Mouse (Mus musculus): ENCODE measurements around the gene Rnf213. TPM values are rescaled to one million over a fixed set of nuclear protein-coding genes. Genes with fewer than 3 reads are reported as not detected.

Rnf213 gene
- polyA plus RNA-seq, 1 experiment from 2014 or later, result 0.72 TPM

GRCm38 (mm10) chr11:119499297-119499696 is 106.4 kb downstream of the Rnf213 start:
- no peak for ATAC-seq (ENCODE audit: low read depth)
- WGBS, result 97% methylated on average over 4 of the region's 4 CpGs
- no peaks in the 10 kb centered on the region for H3K9me3 ChIP-seq (ENCODE audit: control insufficient read depth, low read length)
- no peak overlapping the region for H3K9ac ChIP-seq (replicated peaks; ENCODE audit: low read depth, low read length)
- H3K4me3 ChIP-seq (ENCODE audit: low read depth, low read length), result no peak overlapping the region
- H3K4me1 ChIP-seq (ENCODE audit: control insufficient read depth, insufficient read depth, low read length), result no peaks in the 10 kb centered on the region
- no peaks in the 10 kb centered on the region for H3K27me3 ChIP-seq (ENCODE audit: control insufficient read depth, insufficient read depth, low read length)
- H3K27ac ChIP-seq (ENCODE audit: low read depth, low read length), result no peak overlapping the region
- no peak overlapping the region for H3K4me2 ChIP-seq (ENCODE audit: low read depth, low read length)
- H3K36me3 ChIP-seq (ENCODE audit: control insufficient read depth, insufficient read depth, low read length), result peaks cover 3% of the 10 kb centered on the region; the same call in 1 of the 2 replicates

GRCm38 (mm10) chr11:119500011-119500410 is 107.1 kb downstream of the Rnf213 start:
- Histone ChIP-seq H3K9me3 (ENCODE audit: control insufficient read depth, low read length) (no peaks in the 10 kb centered on the region), H3K4me3 (ENCODE audit: low read depth, low read length) (no peak overlapping the region), H3K27me3 (ENCODE audit: control insufficient read depth, insufficient read depth, low read length) (no peaks in the 10 kb centered on the region), H3K9ac (replicated peaks; ENCODE audit: low read depth, low read length) (no peak overlapping the region), H3K4me1 (ENCODE audit: control insufficient read depth, insufficient read depth, low read length) (no peaks in the 10 kb centered on the region), H3K27ac (ENCODE audit: low read depth, low read length) (no peak overlapping the region), H3K36me3 (ENCODE audit: control insufficient read depth, insufficient read depth, low read length) (peaks cover 8% of the 10 kb centered on the region; the same call in 1 of the 2 replicates), H3K4me2 (ENCODE audit: low read depth, low read length) (no peak overlapping the region)
- ATAC-seq (ENCODE audit: low read depth), result no peak
- WGBS, result 85% methylated on average over 2 of the region's 2 CpGs

GRCm38 (mm10) chr11:119503675-119504074 is 110.8 kb downstream of the Rnf213 start:
- Histone ChIP-seq H3K27ac (ENCODE audit: low read depth, low read length) (no peak overlapping the region), H3K36me3 (ENCODE audit: control insufficient read depth, insufficient read depth, low read length) (peaks cover 9% of the 10 kb centered on the region), H3K4me2 (ENCODE audit: low read depth, low read length) (no peak overlapping the region), H3K9me3 (ENCODE audit: control insufficient read depth, low read length) (no peaks in the 10 kb centered on the region), H3K27me3 (ENCODE audit: control insufficient read depth, insufficient read depth, low read length) (no peaks in the 10 kb centered on the region), H3K9ac (replicated peaks; ENCODE audit: low read depth, low read length) (no peak overlapping the region; the same call in 1 of the 2 replicates), H3K4me3 (ENCODE audit: low read depth, low read length) (no peak overlapping the region), H3K4me1 (ENCODE audit: control insufficient read depth, insufficient read depth, low read length) (no peaks in the 10 kb centered on the region)
- ATAC-seq (ENCODE audit: low read depth), result peak; percentile 75; the same call in 1 of the 2 replicates

- no peak overlapping the region for H3K27ac ChIP-seq (ENCODE audit: low read depth, low read length)
- H3K4me1 ChIP-seq (ENCODE audit: control insufficient read depth, insufficient read depth, low read length), result no peaks in the 10 kb centered on the region
- peaks cover 9% of the 10 kb centered on the region for H3K36me3 ChIP-seq (ENCODE audit: control insufficient read depth, insufficient read depth, low read length)
- H3K9me3 ChIP-seq (ENCODE audit: control insufficient read depth, low read length), result no peaks in the 10 kb centered on the region
- H3K27me3 ChIP-seq (ENCODE audit: control insufficient read depth, insufficient read depth, low read length), result no peaks in the 10 kb centered on the region
- no peak overlapping the region for H3K4me3 ChIP-seq (ENCODE audit: low read depth, low read length)
- WGBS, result 93% methylated on average over 4 of the region's 4 CpGs
- no peak overlapping the region for H3K4me2 ChIP-seq (ENCODE audit: low read depth, low read length)
- no peak overlapping the region for H3K9ac ChIP-seq (replicated peaks; ENCODE audit: low read depth, low read length)
- ATAC-seq (ENCODE audit: low read depth), result no peak
Observed at GRCm38 (mm10) chr11:119506386-119506785, 113.5 kb downstream of the Rnf213 start.

- Histone ChIP-seq H3K4me1 (ENCODE audit: control insufficient read depth, insufficient read depth, low read length) (no peaks in the 10 kb centered on the region), H3K27ac (ENCODE audit: low read depth, low read length) (no peak overlapping the region), H3K4me3 (ENCODE audit: low read depth, low read length) (no peak overlapping the region), H3K4me2 (ENCODE audit: low read depth, low read length) (no peak overlapping the region), H3K27me3 (ENCODE audit: control insufficient read depth, insufficient read depth, low read length) (no peaks in the 10 kb centered on the region), H3K9ac (replicated peaks; ENCODE audit: low read depth, low read length) (no peak overlapping the region), H3K9me3 (ENCODE audit: control insufficient read depth, low read length) (no peaks in the 10 kb centered on the region), H3K36me3 (ENCODE audit: control insufficient read depth, insufficient read depth, low read length) (peaks cover 9% of the 10 kb centered on the region)
- ATAC-seq (ENCODE audit: low read depth), result no peak
- WGBS, result 83% methylated on average over 8 of the region's 8 CpGs
Observed at GRCm38 (mm10) chr11:119507772-119508171, 114.9 kb downstream of the Rnf213 start.

- no peaks in the 10 kb centered on the region for H3K27me3 ChIP-seq (ENCODE audit: control insufficient read depth, insufficient read depth, low read length)
- peak overlapping the region; percentile 28; the same call in 1 of the 2 replicates for H3K27ac ChIP-seq (ENCODE audit: low read depth, low read length)
- 17% methylated on average over 5 of the region's 5 CpGs for WGBS
- no peak overlapping the region for H3K4me3 ChIP-seq (ENCODE audit: low read depth, low read length)
- no peak overlapping the region for H3K9ac ChIP-seq (replicated peaks; ENCODE audit: low read depth, low read length)
- H3K4me1 ChIP-seq (ENCODE audit: control insufficient read depth, insufficient read depth, low read length), result peaks cover 4% of the 10 kb centered on the region
- 0 out of 2 replicates have a peak, but pooled peaks have one; percentile 36 for ATAC-seq (ENCODE audit: low read depth)
- H3K4me2 ChIP-seq (ENCODE audit: low read depth, low read length), result no peak overlapping the region
- H3K9me3 ChIP-seq (ENCODE audit: control insufficient read depth, low read length), result no peaks in the 10 kb centered on the region
- peaks cover 9% of the 10 kb centered on the region for H3K36me3 ChIP-seq (ENCODE audit: control insufficient read depth, insufficient read depth, low read length)
Observed at GRCm38 (mm10) chr11:119509165-119509776, 116.4 kb downstream of the Rnf213 start.

- Histone ChIP-seq H3K9me3 (ENCODE audit: control insufficient read depth, low read length) (no peaks in the 10 kb centered on the region), H3K4me1 (ENCODE audit: control insufficient read depth, insufficient read depth, low read length) (peaks cover 19% of the 10 kb centered on the region), H3K4me3 (ENCODE audit: low read depth, low read length) (no peak overlapping the region), H3K27me3 (ENCODE audit: control insufficient read depth, insufficient read depth, low read length) (no peaks in the 10 kb centered on the region), H3K36me3 (ENCODE audit: control insufficient read depth, insufficient read depth, low read length) (no peaks in the 10 kb centered on the region; the same call in 1 of the 2 replicates), H3K27ac (ENCODE audit: low read depth, low read length) (no peak overlapping the region), H3K4me2 (ENCODE audit: low read depth, low read length) (no peak overlapping the region), H3K9ac (replicated peaks; ENCODE audit: low read depth, low read length) (no peak overlapping the region)
- WGBS, result 47% methylated on average over 9 of the region's 9 CpGs
- ATAC-seq (ENCODE audit: low read depth), result no peak
Observed at GRCm38 (mm10) chr11:119513038-119513659, 120.2 kb downstream of the Rnf213 start.

GRCm38 (mm10) chr11:119514108-119514860 is 121.4 kb downstream of the Rnf213 start:
- H3K4me3 ChIP-seq (ENCODE audit: low read depth, low read length), result no peak overlapping the region
- ATAC-seq (ENCODE audit: low read depth), result no peak

More at GRCm38 (mm10) chr11:119514108-119514860, 121.4 kb downstream of the Rnf213 start:
- 36% methylated on average over 16 of the region's 16 CpGs for WGBS
- H3K4me1 ChIP-seq (ENCODE audit: control insufficient read depth, insufficient read depth, low read length), result peaks cover 19% of the 10 kb centered on the region
- no peak overlapping the region for H3K9ac ChIP-seq (replicated peaks; ENCODE audit: low read depth, low read length)
- H3K4me2 ChIP-seq (ENCODE audit: low read depth, low read length), result peak overlapping the region; percentile 34; the same call in 1 of the 2 replicates
- H3K9me3 ChIP-seq (ENCODE audit: control insufficient read depth, low read length), result no peaks in the 10 kb centered on the region
- H3K27me3 ChIP-seq (ENCODE audit: control insufficient read depth, insufficient read depth, low read length), result no peaks in the 10 kb centered on the region
- no peaks in the 10 kb centered on the region for H3K36me3 ChIP-seq (ENCODE audit: control insufficient read depth, insufficient read depth, low read length)
- peak overlapping the region; percentile 52 for H3K27ac ChIP-seq (ENCODE audit: low read depth, low read length)
